Mouse (Mus musculus) spleen, adult 2 months (tissue): ENCODE measurements around the gene Plagl2. TPM values are rescaled to one million over a fixed set of nuclear protein-coding genes. Genes with fewer than 3 reads are reported as not detected.

Experiments used
- DNase-seq, 2 experiments: peaks; one replicate each; pipeline versions ENCODE4 v3.0.0 to v3.0.0-alpha.2; 2012 to 2021; ENCODE audit warnings: low spot score in 2 of 2, low read depth in 1 of 2
- H3K27ac ChIP-seq: fragments of 200-500 bp; 2 replicates; pipeline ENCODE4 v1.5.1; 2012; ENCODE audit warnings: low read length, inconsistent platforms; ENCODE audit not compliant: insufficient read depth
- H3K27me3 ChIP-seq: fragments of 200-500 bp; 2 replicates; pipeline ENCODE4 v1.6.1; 2012; ENCODE audit warnings: mild to moderate bottlenecking, moderate library complexity, low read length, inconsistent platforms; ENCODE audit not compliant: control insufficient read depth, insufficient read depth
- H3K36me3 ChIP-seq: fragments of 200-500 bp; 2 replicates; pipeline ENCODE4 v1.6.1; 2012; ENCODE audit warnings: mild to moderate bottlenecking, low read length, inconsistent platforms; ENCODE audit not compliant: control insufficient read depth, insufficient read depth
- H3K4me1 ChIP-seq: fragments of 200-500 bp; 2 replicates; pipeline ENCODE4 v1.6.1; 2011; ENCODE audit warnings: inconsistent platforms; ENCODE audit not compliant: control insufficient read depth, insufficient read depth, insufficient read length
- H3K4me3 ChIP-seq: fragments of 200-500 bp; 2 replicates; pipeline ENCODE4 v1.5.1; 2011; ENCODE audit warnings: mild to moderate bottlenecking, inconsistent platforms; ENCODE audit not compliant: insufficient read depth, insufficient read length; ENCODE audit errors: extremely low read depth
- CTCF ChIP-seq: fragments of 200-500 bp; IDR thresholded peaks from 2 replicates; pipeline ENCODE4 v1.5.1; 2011; ENCODE audit warnings: mild to moderate bottlenecking, inconsistent platforms; ENCODE audit not compliant: insufficient read depth, insufficient read length, insufficient replicate concordance; ENCODE audit errors: extremely low read depth
- POLR2A ChIP-seq: fragments of 200-500 bp; IDR thresholded peaks from 2 replicates; pipeline ENCODE4 v1.6.1; 2011; ENCODE audit warnings: low read depth, low read length, inconsistent platforms
- WGBS: fragments of 180-500 bp; shearing (Covaris S2); methylation state at CpG from one replicate; pipeline ENCODE4 v1.1.7; 2018; 5-methylcytosine and 5-hydroxymethylcytosine counted together
- polyA plus RNA-seq: library from polyadenylated mRNA; depleted of rRNA; stranded (reverse); fragments of >200 nt; gene quantifications from 2 replicates; pipeline ENCODE4 v1.2.3, GENCODE M21; 2012

Gene Plagl2
- polyA plus RNA-seq, 1 experiment = 10.7 TPM

DNA sequence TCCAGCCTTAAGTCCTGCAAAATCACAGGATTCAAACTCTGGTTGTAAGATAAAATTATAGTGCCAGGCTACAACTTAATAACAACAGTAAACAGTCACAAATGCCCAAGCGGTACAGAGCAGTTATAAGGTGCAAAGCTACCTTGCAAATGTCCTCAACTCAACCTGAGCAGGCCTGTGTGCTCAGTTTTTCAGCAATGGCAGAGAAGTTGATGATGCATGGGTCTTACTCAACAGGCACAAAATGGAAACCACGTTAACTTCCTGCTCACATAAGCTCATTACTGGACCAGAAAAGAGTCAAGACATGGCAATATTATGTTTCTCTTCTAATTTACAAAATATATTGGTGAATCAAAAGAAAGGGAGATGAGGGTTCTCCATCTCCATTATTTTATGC, 18.7 kb downstream of the Plagl2 start:
- Histone ChIP-seq H3K27ac (no peak overlapping the region), H3K27me3 (no peaks in the 10 kb centered on the region), H3K4me1 (peaks cover 7% of the 10 kb centered on the region; the same call in 1 of the 2 replicates), H3K4me3 (no peak overlapping the region), H3K36me3 (no peaks in the 10 kb centered on the region)
- no peak for TF ChIP-seq CTCF
- no peak for TF ChIP-seq POLR2A
- WGBS = 82% methylated on average over 2 of the region's 2 CpGs
- no peak for DNase-seq

- DNase-seq = no peak
- no peaks in the 10 kb centered on the region for H3K36me3 ChIP-seq
- no peak overlapping the region for H3K4me3 ChIP-seq
- no peak overlapping the region for H3K27ac ChIP-seq
- TF ChIP-seq POLR2A (no peak), CTCF (no peak)
- no peaks in the 10 kb centered on the region for H3K27me3 ChIP-seq
- peaks cover 7% of the 10 kb centered on the region; the same call in 1 of the 2 replicates for H3K4me1 ChIP-seq
These were observed 19.1 kb downstream of the Plagl2 start for GRCm38 (mm10) chr2:153222130-153222529.

- no peak for DNase-seq
- TF ChIP-seq POLR2A (no peak), CTCF (no peak)
- Histone ChIP-seq H3K27me3 (no peaks in the 10 kb centered on the region), H3K4me1 (peaks cover 7% of the 10 kb centered on the region; the same call in 1 of the 2 replicates), H3K27ac (no peak overlapping the region), H3K4me3 (no peak overlapping the region), H3K36me3 (no peaks in the 10 kb centered on the region)
- WGBS = 80% methylated on average over 4 of the region's 4 CpGs
These were observed 19.6 kb downstream of the Plagl2 start for GRCm38 (mm10) chr2:153221620-153222019.

DNA sequence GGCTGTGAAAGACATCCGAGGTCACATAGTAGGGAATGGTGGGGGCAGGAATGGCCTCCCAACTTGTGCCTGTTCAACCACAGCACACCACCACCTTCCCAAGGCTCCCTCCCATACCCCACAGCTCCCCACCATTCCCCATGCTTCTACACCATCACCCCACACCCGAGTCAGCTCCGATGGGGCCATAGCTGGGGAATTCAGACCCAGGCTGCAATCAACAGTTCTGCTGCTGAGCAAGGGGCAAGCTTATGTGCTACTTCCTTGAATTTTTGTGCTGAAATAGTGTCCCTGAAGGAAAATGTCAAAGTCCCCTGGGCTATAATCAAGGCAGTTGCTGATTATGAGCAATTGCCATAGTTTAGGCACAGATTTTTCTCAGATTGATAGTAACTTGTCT, 22.7 kb downstream of the Plagl2 start:
- no peak for DNase-seq
- no peak overlapping the region for H3K27ac ChIP-seq
- TF ChIP-seq CTCF (no peak), POLR2A (no peak)
- H3K4me3 ChIP-seq = no peak overlapping the region
- WGBS = 81% methylated on average over 3 of the region's 3 CpGs
- peaks cover 10% of the 10 kb centered on the region; the same call in 1 of the 2 replicates for H3K4me1 ChIP-seq
- no peaks in the 10 kb centered on the region for H3K27me3 ChIP-seq
- H3K36me3 ChIP-seq = no peaks in the 10 kb centered on the region

DNA sequence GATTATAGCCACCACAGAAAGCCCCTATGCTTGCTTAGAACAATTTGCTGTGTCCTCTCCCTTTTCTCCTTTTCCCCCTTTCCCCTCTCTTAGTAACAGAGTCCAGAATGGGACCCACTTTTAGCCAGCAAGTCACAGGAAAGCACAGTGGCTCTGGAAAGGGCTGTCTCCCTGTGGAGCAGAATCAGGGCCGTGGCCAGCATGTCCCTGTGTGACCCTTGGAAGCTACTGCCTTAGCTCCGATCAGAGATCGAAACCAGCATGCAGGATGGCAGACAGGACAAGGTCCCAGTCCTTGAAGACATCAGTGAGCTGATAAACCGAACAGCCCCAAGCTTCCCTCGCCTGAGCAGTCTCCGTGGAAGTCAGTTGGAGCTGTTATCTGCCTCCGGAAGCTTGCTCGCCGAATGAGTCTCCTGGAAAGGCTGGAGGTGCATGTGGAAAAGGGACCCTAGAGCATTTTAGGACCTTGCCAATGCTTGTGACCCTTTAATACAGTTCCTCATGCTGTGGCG, 23.3 kb downstream of the Plagl2 start:
- DNase-seq = no peak
- no peaks in the 10 kb centered on the region for H3K27me3 ChIP-seq
- no peak overlapping the region for H3K4me3 ChIP-seq
- TF ChIP-seq POLR2A (no peak), CTCF (no peak)
- H3K4me1 ChIP-seq = peaks cover 10% of the 10 kb centered on the region; the same call in 1 of the 2 replicates
- H3K27ac ChIP-seq = no peak overlapping the region
- 93% methylated on average over 10 of the region's 10 CpGs for WGBS
- no peaks in the 10 kb centered on the region for H3K36me3 ChIP-seq

DNA sequence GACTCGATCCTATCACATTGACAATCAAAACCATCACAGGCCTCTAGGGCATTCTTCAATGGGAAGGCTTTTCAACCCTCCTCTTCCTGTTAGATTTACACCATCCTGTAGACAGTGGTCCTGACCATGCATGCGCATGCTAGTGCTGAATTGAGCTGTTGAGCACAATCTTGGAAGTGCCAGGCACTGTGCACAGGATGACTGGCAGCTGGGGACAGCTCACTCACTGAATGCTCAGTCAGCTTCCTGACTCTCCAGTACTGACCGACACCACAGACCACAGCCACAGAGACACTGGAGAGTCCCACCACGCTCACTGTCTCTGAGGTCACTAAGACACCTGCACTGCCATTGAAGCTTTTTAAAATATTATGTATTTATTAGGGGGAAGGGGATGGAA, 25.8 kb downstream of the Plagl2 start:
- Histone ChIP-seq H3K36me3 (no peaks in the 10 kb centered on the region), H3K4me1 (peaks cover 10% of the 10 kb centered on the region; the same call in 1 of the 2 replicates), H3K4me3 (no peak overlapping the region), H3K27me3 (no peaks in the 10 kb centered on the region), H3K27ac (no peak overlapping the region)
- DNase-seq = no peak
- no peak for TF ChIP-seq CTCF
- WGBS = 37% methylated on average over 4 of the region's 4 CpGs

DNA sequence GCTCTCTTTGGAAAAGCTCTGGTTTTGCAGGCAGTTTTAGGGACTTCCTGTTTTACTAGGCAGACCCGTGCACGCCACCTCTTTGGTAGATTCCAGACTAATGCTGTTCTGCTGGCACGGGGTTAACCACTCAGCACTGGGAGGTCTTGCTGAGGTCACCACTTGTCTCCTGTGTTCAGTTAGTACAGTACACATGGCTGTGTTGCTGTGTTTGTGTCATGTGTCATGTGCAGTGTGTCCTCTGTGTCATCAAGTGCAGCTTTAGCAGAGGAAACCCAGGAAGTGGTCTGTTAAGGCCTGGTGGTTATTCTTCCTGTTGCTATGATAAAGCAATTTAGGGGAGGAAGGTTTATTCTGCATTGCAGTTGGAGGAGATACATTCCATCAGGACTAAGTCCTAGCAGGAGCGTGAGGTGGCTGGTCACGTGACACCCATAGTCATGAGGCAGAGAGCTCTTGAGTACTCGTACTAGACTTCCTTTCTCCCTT, 26.4 kb downstream of the Plagl2 start:
- no peak overlapping the region for H3K4me3 ChIP-seq
- 13% methylated on average over 6 of the region's 6 CpGs for whole genome bisulfite sequencing

More for the DNA sequence above, 26.4 kb downstream of the Plagl2 start:
- Histone ChIP-seq H3K27me3 (no peaks in the 10 kb centered on the region), H3K27ac (peak overlapping the region; percentile 78), H3K36me3 (peaks cover 2% of the 10 kb centered on the region), H3K4me1 (peaks cover 10% of the 10 kb centered on the region; the same call in 1 of the 2 replicates)
- DNase-seq = peak; percentile 5 to 49
- no peak for TF ChIP-seq POLR2A
- no peak for TF ChIP-seq CTCF
